ENCODE assay signal across 14 mouse cellular contexts in the genomic region with DNA sequence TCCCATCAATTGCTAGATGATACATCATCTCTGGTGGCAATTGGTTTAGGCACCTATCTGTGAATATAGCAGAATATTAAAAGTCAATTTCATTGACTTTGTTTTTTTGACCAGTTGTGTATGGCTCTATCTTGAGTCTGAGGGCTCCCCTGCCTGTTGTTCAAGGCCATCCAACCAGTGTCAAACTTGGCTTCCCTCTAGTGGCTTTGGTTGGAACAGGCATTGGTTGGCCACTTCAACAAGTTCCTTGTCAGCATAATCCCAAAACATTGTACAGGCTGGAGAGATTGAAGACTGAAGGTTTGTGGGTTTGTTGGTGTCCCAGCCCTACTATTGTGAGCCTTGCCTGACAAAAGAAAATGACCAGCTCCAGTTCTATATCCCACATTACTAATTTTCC. TPM values are rescaled to one million over a fixed set of nuclear protein-coding genes. Genes with fewer than 3 reads are reported as not detected.
DNase-seq lines count a peak whose midpoint lies in the region; ATAC-seq and TF ChIP-seq lines count a peak whose summit lies in the region.
"Had no signal": no experiment of that assay in that cellular context is flagged by ENCODE, and none has a peak within 500 bp of the region (broad histone marks: within the 10 kb centered on the region; RNA-seq: fewer than 3 reads in every experiment).

No protein-coding gene starts in this region.

- no peak overlapping the region for H3K4me2 ChIP-seq in heart, embryonic 11.5 days
- H3K4me2 ChIP-seq in midbrain, postnatal 0 days (ENCODE audit: low read depth, low read length, poor library complexity, severe bottlenecking) = no peak overlapping the region
- H3K4me2 ChIP-seq in midbrain, embryonic 15.5 days = no peak overlapping the region
- H3K4me2 ChIP-seq: limb, embryonic 13.5 days had no signal

- intact Hi-C loops in heart, adult 2 months (cut with DNase I) = loop anchor here (10.0 kb wide), 1 partner anchor 259 kb away; no protein-coding TSS in a partner anchor

- H3K4me1 ChIP-seq in heart, adult 2 months (ENCODE audit: control insufficient read depth, insufficient read depth, low read length) = no peaks in the 10 kb centered on the region
- no peaks in the 10 kb centered on the region for H3K4me1 ChIP-seq in heart, embryonic 11.5 days (ENCODE audit: control insufficient read depth, insufficient read depth, low read length)
- no peaks in the 10 kb centered on the region for H3K4me1 ChIP-seq in midbrain, postnatal 0 days (ENCODE audit: insufficient read depth, low read length)
- no peaks in the 10 kb centered on the region for H3K4me1 ChIP-seq in midbrain, embryonic 15.5 days
- H3K4me1 ChIP-seq: forebrain, embryonic 10.5 days; limb, embryonic 13.5 days had no signal

- no peaks in the 10 kb centered on the region for H3K79me2 ChIP-seq in heart, adult 2 months (replicated peaks; ENCODE audit: control insufficient read depth, insufficient read depth, low read length)

- TF ChIP-seq EP300 in heart, adult 2 months (IDR thresholded peaks at IDR 0.05; ENCODE audit: insufficient read depth, low read depth, low read length) = no peak

- H3K27me3 ChIP-seq in heart, adult 2 months (ENCODE audit: control insufficient read depth, insufficient read depth, low read length) = no peaks in the 10 kb centered on the region
- no peaks in the 10 kb centered on the region for H3K27me3 ChIP-seq in heart, embryonic 11.5 days (ENCODE audit: control insufficient read depth, insufficient read depth, low read length)
- no peaks in the 10 kb centered on the region for H3K27me3 ChIP-seq in midbrain, postnatal 0 days (ENCODE audit: insufficient read depth, low read length)
- no peaks in the 10 kb centered on the region for H3K27me3 ChIP-seq in midbrain, embryonic 15.5 days (replicated peaks)
- H3K27me3 ChIP-seq: limb, embryonic 13.5 days had no signal

- H3K27ac ChIP-seq in heart, adult 2 months = no peak overlapping the region
- no peak overlapping the region for H3K27ac ChIP-seq in heart, embryonic 11.5 days (ENCODE audit: low read depth, low read length)
- no peak overlapping the region for H3K27ac ChIP-seq in midbrain, postnatal 0 days (ENCODE audit: low read depth, low read length)
- H3K27ac ChIP-seq in midbrain, embryonic 15.5 days = no peak overlapping the region
- H3K27ac ChIP-seq: forebrain, embryonic 10.5 days; limb, embryonic 13.5 days had no signal

- no peak overlapping the region for H3K9ac ChIP-seq in heart, adult 2 months (ENCODE audit: low read depth, low read length)
- no peak overlapping the region for H3K9ac ChIP-seq in heart, embryonic 11.5 days (ENCODE audit: low read depth, low read length)
- no peak overlapping the region for H3K9ac ChIP-seq in midbrain, postnatal 0 days (replicated peaks; ENCODE audit: low read length, poor library complexity, severe bottlenecking)
- no peak overlapping the region for H3K9ac ChIP-seq in midbrain, embryonic 15.5 days
- H3K9ac ChIP-seq: limb, embryonic 13.5 days had no signal

- H3K4me3 ChIP-seq in heart, adult 2 months = no peak overlapping the region
- no peak overlapping the region for H3K4me3 ChIP-seq in heart, embryonic 11.5 days (ENCODE audit: low read depth, low read length)
- no peak overlapping the region for H3K4me3 ChIP-seq in midbrain, postnatal 0 days (ENCODE audit: low read depth, low read length)
- no peak overlapping the region for H3K4me3 ChIP-seq in midbrain, embryonic 15.5 days
- H3K4me3 ChIP-seq: forebrain, embryonic 10.5 days; limb, embryonic 13.5 days had no signal

- no peaks in the 10 kb centered on the region for H3K9me3 ChIP-seq in heart, embryonic 11.5 days (replicated peaks; ENCODE audit: control insufficient read depth, low read length)
- no peaks in the 10 kb centered on the region for H3K9me3 ChIP-seq in midbrain, postnatal 0 days (ENCODE audit: low read length)
- H3K9me3 ChIP-seq in midbrain, embryonic 15.5 days = no peaks in the 10 kb centered on the region
- H3K9me3 ChIP-seq: forebrain, embryonic 10.5 days; limb, embryonic 13.5 days had no signal

- TF ChIP-seq CTCF in heart, adult 2 months (IDR thresholded peaks at IDR 0.05) = peak; percentile 40
- peak; percentile 5; the same call in 1 of the 2 replicates for TF ChIP-seq CTCF in midbrain, postnatal 0 days (IDR thresholded peaks at IDR 0.05)

- H3K36me3 ChIP-seq in heart, adult 2 months (ENCODE audit: control insufficient read depth, insufficient read depth, low read length) = no peaks in the 10 kb centered on the region
- no peaks in the 10 kb centered on the region for H3K36me3 ChIP-seq in heart, embryonic 11.5 days (ENCODE audit: control insufficient read depth, insufficient read depth, low read length)
- H3K36me3 ChIP-seq in midbrain, postnatal 0 days (ENCODE audit: insufficient read depth, low read length) = no peaks in the 10 kb centered on the region
- H3K36me3 ChIP-seq in midbrain, embryonic 15.5 days (replicated peaks) = no peaks in the 10 kb centered on the region
- H3K36me3 ChIP-seq: forebrain, embryonic 10.5 days; limb, embryonic 13.5 days had no signal

- DNase-seq in heart, adult 2 months = no peak
- no peak for DNase-seq in midbrain, postnatal 0 days (ENCODE audit: low spot score)
- DNase-seq in R1 (ENCODE audit: low read depth, low spot score) = peak; percentile 60
- DNase-seq in kidney, postnatal 36 days = peak; percentile 43 to 69
- DNase-seq in layer of hippocampus, postnatal 14 days (ENCODE audit: low spot score in 2 of 2) = no peak
- DNase-seq in gastrocnemius, postnatal 4 days (ENCODE audit: low spot score in 2 of 2) = no peak
- DNase-seq: cerebellum, adult 8-10 months; midbrain, embryonic 14.5 days had no signal

- no peak for TF ChIP-seq POLR2A in heart, adult 2 months (IDR thresholded peaks at IDR 0.05; ENCODE audit: insufficient read depth, low read depth, low read length)

- ATAC-seq in heart, embryonic 11.5 days (replicated peaks; ENCODE audit: insufficient number of reproducible peaks, low FRiP score, low TSS enrichment) = no peak
- no peak for ATAC-seq in midbrain, postnatal 0 days (ENCODE audit: low FRiP score)
- ATAC-seq in midbrain, embryonic 15.5 days (replicated peaks) = no peak

RNA-seq across cellular contexts. Expression of a gene that starts 2.9 kb away (rescaled TPM):
- total RNA-seq in heart, adult 2 months (2021) = not detected
- not detected in 2 replicates for polyA plus RNA-seq in heart, adult 2 months (2012; rRNA removed)
- polyA plus RNA-seq in heart, embryonic 11.5 days (2014; fragmentation: Nextera tagmentation; extraction: Ambion mirVana) = not detected in 2 replicates
- not detected in 2 replicates for total RNA-seq in midbrain, postnatal 0 days (2014; rRNA removed)
- not detected in 2 replicates for polyA plus RNA-seq in midbrain, postnatal 0 days (2015; fragmentation: Nextera tagmentation; extraction: Ambion mirVana)
- not detected in 2 replicates for polyA plus RNA-seq in midbrain, embryonic 15.5 days (2015; fragmentation: Nextera tagmentation; extraction: Ambion mirVana)
- not detected for total RNA-seq in layer of hippocampus, postnatal 14 days (2021)
- total RNA-seq in gastrocnemius, postnatal 4 days (2021) = not detected
- polyA plus RNA-seq: forebrain, embryonic 10.5 days; gonadal fat pad, adult 2 months; limb, embryonic 13.5 days; midbrain, embryonic 14.5 days; stomach, embryonic 16.5 days had no signal

RNA-seq across cellular contexts. Expression of a gene that starts 31.6 kb away (rescaled TPM):
- total RNA-seq in heart, adult 2 months (2021) = not detected
- polyA plus RNA-seq in heart, adult 2 months (2012; rRNA removed) = not detected in 2 replicates
- not detected in 2 replicates for polyA plus RNA-seq in heart, embryonic 11.5 days (2014; fragmentation: Nextera tagmentation; extraction: Ambion mirVana)
- total RNA-seq in midbrain, postnatal 0 days (2014; rRNA removed) = not detected in 2 replicates
- polyA plus RNA-seq in midbrain, postnatal 0 days (2015; fragmentation: Nextera tagmentation; extraction: Ambion mirVana) = not detected in 2 replicates
- polyA plus RNA-seq in midbrain, embryonic 15.5 days (2015; fragmentation: Nextera tagmentation; extraction: Ambion mirVana) = not detected in 2 replicates
- total RNA-seq in layer of hippocampus, postnatal 14 days (2021) = not detected
- not detected for total RNA-seq in gastrocnemius, postnatal 4 days (2021)
- polyA plus RNA-seq: forebrain, embryonic 10.5 days; gonadal fat pad, adult 2 months; limb, embryonic 13.5 days; midbrain, embryonic 14.5 days; stomach, embryonic 16.5 days had no signal

RNA-seq across cellular contexts. Expression of a gene that starts 38.6 kb away (rescaled TPM):
- total RNA-seq in heart, adult 2 months (2021) = not detected
- polyA plus RNA-seq in heart, adult 2 months (2012; rRNA removed) = not detected in 2 replicates
- polyA plus RNA-seq in heart, embryonic 11.5 days (2014; fragmentation: Nextera tagmentation; extraction: Ambion mirVana) = not detected in 2 replicates
- total RNA-seq in midbrain, postnatal 0 days (2014; rRNA removed) = not detected in 2 replicates
- not detected in 2 replicates for polyA plus RNA-seq in midbrain, postnatal 0 days (2015; fragmentation: Nextera tagmentation; extraction: Ambion mirVana)
- polyA plus RNA-seq in midbrain, embryonic 15.5 days (2015; fragmentation: Nextera tagmentation; extraction: Ambion mirVana) = not detected in 2 replicates
- not detected for total RNA-seq in layer of hippocampus, postnatal 14 days (2021)
- not detected for total RNA-seq in gastrocnemius, postnatal 4 days (2021)
- polyA plus RNA-seq: forebrain, embryonic 10.5 days; gonadal fat pad, adult 2 months; limb, embryonic 13.5 days; midbrain, embryonic 14.5 days; stomach, embryonic 16.5 days had no signal

RNA-seq across cellular contexts. Expression of a gene that starts 45.5 kb away (rescaled TPM):
- total RNA-seq in heart, adult 2 months (2021) = not detected
- not detected in 2 replicates for polyA plus RNA-seq in heart, adult 2 months (2012; rRNA removed)
- polyA plus RNA-seq in heart, embryonic 11.5 days (2014; fragmentation: Nextera tagmentation; extraction: Ambion mirVana) = not detected in 2 replicates
- not detected in 2 replicates for total RNA-seq in midbrain, postnatal 0 days (2014; rRNA removed)
- not detected in 2 replicates for polyA plus RNA-seq in midbrain, postnatal 0 days (2015; fragmentation: Nextera tagmentation; extraction: Ambion mirVana)
- polyA plus RNA-seq in midbrain, embryonic 15.5 days (2015; fragmentation: Nextera tagmentation; extraction: Ambion mirVana) = not detected in 2 replicates
- total RNA-seq in layer of hippocampus, postnatal 14 days (2021) = not detected
- total RNA-seq in gastrocnemius, postnatal 4 days (2021) = not detected
- polyA plus RNA-seq: forebrain, embryonic 10.5 days; gonadal fat pad, adult 2 months; limb, embryonic 13.5 days; midbrain, embryonic 14.5 days; stomach, embryonic 16.5 days had no signal

Comparison
In these comparisons a context has a peak if more than half of its experiments do, and no peak if none do; other contexts are left out.
1. DNase-seq: peak in R1 (single experiment) and kidney, postnatal 36 days (2 of 2); none in heart, adult 2 months (0 of 2), midbrain, postnatal 0 days (single experiment), layer of hippocampus, postnatal 14 days (0 of 2) and gastrocnemius, postnatal 4 days (0 of 2).